Mouse (Mus musculus): Measurements from ENCODE around the gene Plekhg1. TPM values are rescaled to one million over a fixed set of nuclear protein-coding genes. Genes with fewer than 3 reads are reported as not detected.

The Plekhg1 gene
- polyA plus RNA-seq, 1 experiment from 2014 or later, result 4.8 TPM

GRCm38 (mm10) chr10:3993365-3994102 lies 253.4 kb downstream of the Plekhg1 start:
- no peak overlapping the region for H3K4me2 ChIP-seq (replicated peaks; ENCODE audit: low read depth)
- no peaks in the 10 kb centered on the region for H3K27me3 ChIP-seq (ENCODE audit: control insufficient read depth, insufficient read depth, low read length)
- DNase-seq (ENCODE audit: low spot score) (no peak), ATAC-seq (ENCODE audit: low FRiP score, low TSS enrichment) (no peak)
- no peaks in the 10 kb centered on the region for H3K4me1 ChIP-seq (replicated peaks; ENCODE audit: control insufficient read depth, insufficient read depth)
- TF ChIP-seq CTCF (IDR thresholded peaks at IDR 0.05; ENCODE audit: low read depth) (no peak), EP300 (optimal IDR thresholded peaks at IDR 0.05) (no peak)
- 86% methylated on average over 8 of the region's 8 CpGs for WGBS
- H3K36me3 ChIP-seq (ENCODE audit: control insufficient read depth, insufficient read depth, low read length), result peaks cover 2% of the 10 kb centered on the region; the same call in 1 of the 2 replicates
- no peaks in the 10 kb centered on the region for H3K9me3 ChIP-seq (ENCODE audit: control insufficient read depth, low read length)
- no peak overlapping the region for H3K4me3 ChIP-seq (ENCODE audit: low read depth, low read length)
- no peak overlapping the region for H3K27ac ChIP-seq (replicated peaks)
- H3K9ac ChIP-seq (ENCODE audit: low read length), result no peak overlapping the region

- Histone ChIP-seq H3K27me3 (ENCODE audit: control insufficient read depth, insufficient read depth, low read length) (no peaks in the 10 kb centered on the region), H3K4me3 (ENCODE audit: low read depth, low read length) (no peak overlapping the region), H3K9me3 (ENCODE audit: control insufficient read depth, low read length) (no peaks in the 10 kb centered on the region), H3K36me3 (ENCODE audit: control insufficient read depth, insufficient read depth, low read length) (peaks cover 2% of the 10 kb centered on the region; the same call in 1 of the 2 replicates), H3K4me2 (replicated peaks; ENCODE audit: low read depth) (no peak overlapping the region), H3K27ac (replicated peaks) (no peak overlapping the region), H3K9ac (ENCODE audit: low read length) (no peak overlapping the region), H3K4me1 (replicated peaks; ENCODE audit: control insufficient read depth, insufficient read depth) (no peaks in the 10 kb centered on the region)
- DNase-seq (ENCODE audit: low spot score) (no peak), ATAC-seq (ENCODE audit: low FRiP score, low TSS enrichment) (no peak)
- 84% methylated on average over 4 of the region's 4 CpGs for WGBS
- TF ChIP-seq EP300 (optimal IDR thresholded peaks at IDR 0.05) (no peak), CTCF (IDR thresholded peaks at IDR 0.05; ENCODE audit: low read depth) (peak; percentile 38; the same call in 1 of the 2 replicates)
Measured at GRCm38 (mm10) chr10:3995277-3995676, 255.1 kb downstream of the Plekhg1 start.

DNA sequence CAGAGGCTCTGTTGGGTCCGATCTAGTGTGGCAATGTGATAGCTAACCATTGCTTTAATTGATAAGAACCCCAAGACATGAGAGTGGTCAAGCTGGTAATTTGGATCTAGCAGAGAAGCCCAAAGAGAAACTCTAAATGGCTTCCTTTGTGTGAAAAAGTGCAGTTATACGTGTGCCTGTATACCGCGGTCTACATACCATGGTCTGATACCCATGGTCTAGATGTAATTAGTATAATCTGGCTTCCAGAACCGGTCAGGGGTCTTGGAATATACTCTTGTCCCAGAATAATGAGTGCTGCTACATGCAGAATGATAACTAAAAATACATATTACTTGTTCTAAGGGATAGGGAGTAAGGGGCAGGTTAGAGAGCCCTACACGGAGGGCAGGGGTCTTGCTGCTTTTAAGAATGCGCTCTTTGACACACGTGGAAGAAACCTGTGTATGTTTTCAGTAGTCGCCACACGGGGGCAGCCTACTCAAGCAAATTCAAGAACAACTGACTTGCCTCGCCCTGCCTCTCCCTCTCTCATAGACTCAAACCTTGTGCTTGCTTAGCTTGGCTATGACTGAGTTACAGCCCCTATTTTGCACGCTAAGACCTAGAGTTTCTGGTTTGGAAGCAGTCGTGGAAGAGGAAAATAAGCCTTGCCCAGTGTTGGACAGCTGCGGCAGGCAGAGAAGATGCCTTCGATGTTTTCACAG lies 256.2 kb downstream of the Plekhg1 start:
- Histone ChIP-seq H3K9ac (ENCODE audit: low read length) (no peak overlapping the region; the same call in 1 of the 2 replicates), H3K9me3 (ENCODE audit: control insufficient read depth, low read length) (no peaks in the 10 kb centered on the region), H3K4me2 (replicated peaks; ENCODE audit: low read depth) (no peak overlapping the region), H3K27me3 (ENCODE audit: control insufficient read depth, insufficient read depth, low read length) (no peaks in the 10 kb centered on the region), H3K4me1 (replicated peaks; ENCODE audit: control insufficient read depth, insufficient read depth) (no peaks in the 10 kb centered on the region), H3K27ac (replicated peaks) (no peak overlapping the region), H3K36me3 (ENCODE audit: control insufficient read depth, insufficient read depth, low read length) (peaks cover 2% of the 10 kb centered on the region; the same call in 1 of the 2 replicates), H3K4me3 (ENCODE audit: low read depth, low read length) (peak overlapping the region; percentile 6; the same call in 1 of the 2 replicates)
- TF ChIP-seq CTCF (IDR thresholded peaks at IDR 0.05; ENCODE audit: low read depth), result peak; percentile 91
- TF ChIP-seq EP300 (optimal IDR thresholded peaks at IDR 0.05), result no peak
- ATAC-seq (ENCODE audit: low FRiP score, low TSS enrichment), result peak; percentile 72
- WGBS, result 42% methylated on average over 15 of the region's 15 CpGs
- peak; percentile 81 for DNase-seq (ENCODE audit: low spot score)

GRCm38 (mm10) chr10:3997851-3998426 lies 257.8 kb downstream of the Plekhg1 start:
- Histone ChIP-seq H3K27me3 (ENCODE audit: control insufficient read depth, insufficient read depth, low read length) (no peaks in the 10 kb centered on the region), H3K27ac (replicated peaks) (no peak overlapping the region), H3K4me3 (ENCODE audit: low read depth, low read length) (no peak overlapping the region), H3K4me1 (replicated peaks; ENCODE audit: control insufficient read depth, insufficient read depth) (no peaks in the 10 kb centered on the region), H3K4me2 (replicated peaks; ENCODE audit: low read depth) (no peak overlapping the region), H3K9me3 (ENCODE audit: control insufficient read depth, low read length) (no peaks in the 10 kb centered on the region), H3K36me3 (ENCODE audit: control insufficient read depth, insufficient read depth, low read length) (peaks cover 2% of the 10 kb centered on the region; the same call in 1 of the 2 replicates), H3K9ac (ENCODE audit: low read length) (no peak overlapping the region)
- WGBS, result 72% methylated on average over 7 of the region's 7 CpGs
- TF ChIP-seq EP300 (optimal IDR thresholded peaks at IDR 0.05) (no peak), CTCF (IDR thresholded peaks at IDR 0.05; ENCODE audit: low read depth) (no peak)
- no peak for ATAC-seq (ENCODE audit: low FRiP score, low TSS enrichment)
- DNase-seq (ENCODE audit: low spot score), result no peak

GRCm38 (mm10) chr10:4002711-4003110 lies 262.5 kb downstream of the Plekhg1 start:
- no peak overlapping the region for H3K27ac ChIP-seq (replicated peaks)
- no peak for ATAC-seq (ENCODE audit: low FRiP score, low TSS enrichment)

More at GRCm38 (mm10) chr10:4002711-4003110, 262.5 kb downstream of the Plekhg1 start:
- Histone ChIP-seq H3K4me2 (replicated peaks; ENCODE audit: low read depth) (no peak overlapping the region), H3K4me3 (ENCODE audit: low read depth, low read length) (no peak overlapping the region), H3K4me1 (replicated peaks; ENCODE audit: control insufficient read depth, insufficient read depth) (no peaks in the 10 kb centered on the region), H3K36me3 (ENCODE audit: control insufficient read depth, insufficient read depth, low read length) (peaks cover 2% of the 10 kb centered on the region; the same call in 1 of the 2 replicates), H3K9me3 (ENCODE audit: control insufficient read depth, low read length) (no peaks in the 10 kb centered on the region), H3K27me3 (ENCODE audit: control insufficient read depth, insufficient read depth, low read length) (no peaks in the 10 kb centered on the region), H3K9ac (ENCODE audit: low read length) (no peak overlapping the region)
- 83% methylated on average over 5 of the region's 5 CpGs for WGBS
- no peak for TF ChIP-seq CTCF (IDR thresholded peaks at IDR 0.05; ENCODE audit: low read depth)
- TF ChIP-seq EP300 (optimal IDR thresholded peaks at IDR 0.05), result no peak
- DNase-seq (ENCODE audit: low spot score), result no peak
